Mouse (Mus musculus) heart, postnatal 0 days (tissue): Measurements from ENCODE around the gene Nkapd1.

Experiments used
- CTCF ChIP-seq: IDR thresholded peaks from 2 replicates; pipeline ENCODE4 v1.5.1; 2016; ENCODE audit warnings: antibody characterized with exemption, control low read depth, low read depth
- EP300 ChIP-seq: IDR thresholded peaks from 2 replicates; pipeline ENCODE4 v1.6.1; 2016; ENCODE audit warnings: antibody characterized with exemption, low read depth

DNA sequence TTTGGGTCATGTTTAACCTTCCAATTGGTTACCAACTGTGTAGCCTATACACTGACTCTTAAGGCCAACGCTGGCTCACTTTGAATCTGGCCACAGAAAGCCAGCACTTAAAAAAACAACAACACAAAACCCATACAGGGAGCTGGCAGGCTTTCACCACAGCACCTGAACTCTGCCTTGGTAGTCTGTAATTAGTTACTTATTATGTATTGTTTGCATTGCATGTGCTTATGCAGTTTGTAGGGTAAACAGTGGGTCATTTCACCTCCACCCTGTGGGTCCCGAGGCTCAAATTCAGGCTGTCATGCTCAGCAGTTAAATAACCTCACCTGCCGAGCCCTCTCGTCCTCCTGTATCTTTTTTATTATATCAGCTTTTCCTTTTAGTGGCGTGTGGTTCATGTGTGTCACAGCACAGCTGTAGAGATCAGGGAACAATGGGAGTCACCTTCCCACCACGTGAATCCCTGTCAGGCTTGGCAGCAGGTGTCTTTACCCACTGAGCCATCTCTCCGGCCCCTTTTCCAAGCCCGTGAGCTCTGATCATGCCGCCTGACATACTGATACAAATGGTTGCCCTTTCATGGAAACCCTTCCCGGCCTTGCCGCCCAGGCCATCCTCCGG lies 22.4 kb downstream of the Nkapd1 start:
- no peak for TF ChIP-seq CTCF
- TF ChIP-seq EP300: no peak
